Mouse (Mus musculus) embryonic facial prominence, embryonic 15.5 days (tissue): ENCODE data around the gene Ifit3. TPM values are rescaled to one million over a fixed set of nuclear protein-coding genes. Genes with fewer than 3 reads are reported as not detected.

Experiments used
- ATAC-seq: fragments of 200-750 bp; cut with Nextera tagmentation; 2 replicates; pipeline ENCODE4 v1.8.0; 2017; ENCODE audit warnings: low read depth, moderate TSS enrichment; ENCODE audit not compliant: insufficient number of reproducible peaks, low FRiP score, low TSS enrichment
- H3K27ac ChIP-seq: fragments of 300-500 bp; sonication (generic); replicated peaks from 2 replicates; pipeline ENCODE4 v1.5.1; 2015; ENCODE audit warnings: mild to moderate bottlenecking, inconsistent platforms
- H3K27me3 ChIP-seq: fragments of 300-500 bp; sonication (generic); 2 replicates; pipeline ENCODE4 v1.6.1; 2015; ENCODE audit warnings: inconsistent platforms
- H3K36me3 ChIP-seq: fragments of 300-500 bp; sonication (generic); 2 replicates; pipeline ENCODE4 v1.6.1; 2015; ENCODE audit warnings: mild to moderate bottlenecking, inconsistent platforms
- H3K4me1 ChIP-seq: fragments of 300-500 bp; sonication (generic); 2 replicates; pipeline ENCODE4 v1.6.1; 2015; ENCODE audit warnings: inconsistent platforms
- H3K4me2 ChIP-seq: fragments of 300-500 bp; sonication (generic); replicated peaks from 2 replicates; pipeline ENCODE4 v1.6.1; 2015; ENCODE audit warnings: mild to moderate bottlenecking, inconsistent platforms
- H3K4me3 ChIP-seq: fragments of 300-500 bp; sonication (generic); replicated peaks from 2 replicates; pipeline ENCODE4 v1.5.1; 2015; ENCODE audit warnings: mild to moderate bottlenecking, inconsistent platforms
- H3K9ac ChIP-seq: fragments of 300-500 bp; sonication (generic); 2 replicates; pipeline ENCODE4 v1.6.1; 2015; ENCODE audit warnings: inconsistent platforms
- H3K9me3 ChIP-seq: fragments of 300-500 bp; sonication (generic); replicated peaks from 2 replicates; pipeline ENCODE4 v1.6.1; 2016; ENCODE audit warnings: inconsistent platforms
- WGBS: fragments of 180-500 bp; shearing (Covaris S2); methylation state at CpG from one replicate; pipeline ENCODE4 v1.1.7; 2015; 5-methylcytosine and 5-hydroxymethylcytosine counted together
- polyA plus RNA-seq: library from polyadenylated mRNA; unstranded; fragments of >200 nt; fragmentation: Nextera tagmentation; extraction: Ambion mirVana; gene quantifications from 2 replicates; pipeline ENCODE4 v1.2.1, GENCODE M21; 2015

Gene Ifit3
- polyA plus RNA-seq, 1 experiment from 2014 or later: 2.1 TPM

DNA sequence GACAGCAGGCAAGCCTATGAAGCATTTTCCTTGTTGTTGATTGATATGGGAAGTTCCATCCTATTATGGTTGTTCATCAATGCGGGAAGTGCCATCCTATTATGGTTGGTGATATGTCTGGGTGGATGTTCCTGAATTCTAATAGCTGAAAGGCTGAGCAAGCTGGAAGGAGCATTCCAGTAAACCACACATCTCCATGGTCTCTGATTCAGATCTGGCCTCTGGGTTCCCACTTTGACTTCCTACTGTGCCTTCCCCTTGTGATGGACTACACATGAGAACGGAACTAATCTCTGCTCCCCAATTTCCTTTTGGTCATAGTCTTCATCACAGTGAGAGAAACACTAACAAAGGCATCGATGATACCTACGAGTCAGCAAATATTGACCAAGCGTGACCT is 37.5 kb downstream of the Ifit3 start:
- Histone ChIP-seq H3K36me3 (no peaks in the 10 kb centered on the region), H3K4me2 (no peak overlapping the region), H3K27me3 (no peaks in the 10 kb centered on the region), H3K27ac (no peak overlapping the region), H3K9ac (no peak overlapping the region), H3K4me1 (no peaks in the 10 kb centered on the region), H3K4me3 (no peak overlapping the region), H3K9me3 (no peaks in the 10 kb centered on the region)
- WGBS: 91% methylated on average over 5 of the region's 5 CpGs
- ATAC-seq: no peak

DNA sequence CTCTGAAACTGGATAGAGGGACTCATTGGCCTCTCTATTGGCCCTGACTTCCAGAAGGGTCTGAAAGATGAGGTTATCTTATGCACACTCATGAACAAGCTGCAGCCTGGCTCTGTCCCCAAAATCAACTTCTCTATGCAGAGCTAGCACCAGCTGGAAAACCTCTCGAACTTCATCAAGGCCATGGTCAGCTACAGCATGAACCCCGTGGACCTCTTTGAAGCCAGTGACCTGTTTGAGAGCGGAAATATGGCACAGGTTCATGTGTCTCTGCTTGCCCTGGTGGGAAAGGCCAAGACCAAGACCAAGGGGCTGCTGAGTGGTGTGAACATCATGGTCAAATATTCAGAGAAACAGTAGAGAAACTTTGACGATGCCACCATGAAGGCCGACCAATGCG is 40.5 kb downstream of the Ifit3 start:
- H3K36me3 ChIP-seq: no peaks in the 10 kb centered on the region
- no peaks in the 10 kb centered on the region for H3K9me3 ChIP-seq
- H3K4me1 ChIP-seq: no peaks in the 10 kb centered on the region
- 94% methylated on average over 6 of the region's 6 CpGs for WGBS
- no peak overlapping the region for H3K27ac ChIP-seq
- no peak overlapping the region for H3K9ac ChIP-seq
- H3K4me2 ChIP-seq: no peak overlapping the region
- H3K27me3 ChIP-seq: no peaks in the 10 kb centered on the region
- H3K4me3 ChIP-seq: no peak overlapping the region
- ATAC-seq: no peak

DNA sequence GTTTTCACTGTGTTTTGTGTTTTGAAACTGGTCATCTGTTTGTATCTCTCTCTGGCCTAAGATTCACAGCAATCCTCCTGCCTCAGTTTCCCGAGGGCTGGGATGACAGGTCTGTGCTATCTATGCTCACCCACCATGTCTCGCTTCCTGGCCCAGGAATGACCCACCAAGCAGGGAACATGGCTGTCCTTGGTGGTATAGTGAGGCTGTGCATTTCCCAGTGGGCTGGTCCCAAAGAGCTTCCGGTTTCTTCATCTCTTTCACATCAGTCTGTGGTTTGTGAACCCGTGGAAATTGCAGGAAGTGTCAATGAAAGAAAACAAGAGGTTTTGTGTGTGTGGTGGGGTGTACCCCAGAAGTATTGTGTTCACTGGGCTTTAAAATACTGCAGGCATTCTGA is 41.3 kb downstream of the Ifit3 start:
- Histone ChIP-seq H3K27me3 (no peaks in the 10 kb centered on the region), H3K9me3 (no peaks in the 10 kb centered on the region), H3K4me3 (no peak overlapping the region), H3K36me3 (no peaks in the 10 kb centered on the region), H3K27ac (no peak overlapping the region), H3K9ac (no peak overlapping the region), H3K4me1 (no peaks in the 10 kb centered on the region), H3K4me2 (no peak overlapping the region)
- ATAC-seq: no peak
- WGBS: 75% methylated on average over 4 of the region's 4 CpGs

DNA sequence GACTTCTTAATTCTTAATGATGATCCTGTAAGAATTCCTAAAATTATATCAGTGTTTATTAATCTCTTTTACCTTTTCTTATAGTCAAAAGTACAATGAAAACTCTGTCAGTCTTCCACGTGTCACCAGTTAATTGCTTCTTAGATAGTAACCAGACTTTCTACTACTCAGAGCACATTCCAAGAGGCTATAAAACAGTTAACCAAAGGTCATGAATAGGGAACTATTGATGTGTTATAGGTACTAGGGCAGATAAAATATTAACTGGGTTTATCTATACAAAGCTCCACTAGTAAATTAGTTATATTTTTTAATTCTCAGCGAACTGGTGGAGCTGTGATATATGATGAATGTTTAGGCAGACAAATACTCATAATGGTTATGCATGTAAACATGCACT is 44.2 kb downstream of the Ifit3 start:
- H3K9me3 ChIP-seq: no peaks in the 10 kb centered on the region

DNA sequence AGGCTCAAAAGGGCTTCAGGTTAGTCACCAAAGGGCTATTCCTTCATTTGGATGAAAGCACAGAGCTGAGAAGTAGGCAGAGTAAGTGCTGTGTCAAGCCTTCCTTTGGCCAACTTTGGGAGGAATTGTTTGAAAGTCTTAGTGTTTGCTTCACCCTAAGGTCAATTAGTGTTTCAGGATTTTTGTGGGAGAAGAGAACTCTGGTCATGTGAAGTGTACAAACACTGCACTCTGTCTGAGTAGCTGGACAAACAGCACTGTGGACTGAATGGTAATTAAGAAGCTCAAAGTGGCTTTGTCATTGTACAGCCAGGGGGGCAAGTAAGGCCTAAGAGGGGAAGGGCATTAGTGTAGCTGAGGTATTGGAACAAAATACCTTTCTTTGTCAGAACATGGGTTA is 48.2 kb downstream of the Ifit3 start:
- H3K27me3 ChIP-seq: no peaks in the 10 kb centered on the region
- ATAC-seq: no peak
- H3K27ac ChIP-seq: no peak overlapping the region
- H3K9me3 ChIP-seq: no peaks in the 10 kb centered on the region
- no peaks in the 10 kb centered on the region for H3K36me3 ChIP-seq
- no peak overlapping the region for H3K4me2 ChIP-seq
- H3K9ac ChIP-seq: no peak overlapping the region
- H3K4me3 ChIP-seq: no peak overlapping the region
- no peaks in the 10 kb centered on the region for H3K4me1 ChIP-seq

More for the DNA sequence above, 44.2 kb downstream of the Ifit3 start:
- H3K4me2 ChIP-seq: no peak overlapping the region
- H3K27me3 ChIP-seq: no peaks in the 10 kb centered on the region
- ATAC-seq: no peak
- H3K36me3 ChIP-seq: no peaks in the 10 kb centered on the region
- no peak overlapping the region for H3K9ac ChIP-seq
- no peak overlapping the region for H3K4me3 ChIP-seq
- H3K4me1 ChIP-seq: no peaks in the 10 kb centered on the region
- H3K27ac ChIP-seq: no peak overlapping the region
- 66% methylated on average over 2 of the region's 2 CpGs for WGBS

DNA sequence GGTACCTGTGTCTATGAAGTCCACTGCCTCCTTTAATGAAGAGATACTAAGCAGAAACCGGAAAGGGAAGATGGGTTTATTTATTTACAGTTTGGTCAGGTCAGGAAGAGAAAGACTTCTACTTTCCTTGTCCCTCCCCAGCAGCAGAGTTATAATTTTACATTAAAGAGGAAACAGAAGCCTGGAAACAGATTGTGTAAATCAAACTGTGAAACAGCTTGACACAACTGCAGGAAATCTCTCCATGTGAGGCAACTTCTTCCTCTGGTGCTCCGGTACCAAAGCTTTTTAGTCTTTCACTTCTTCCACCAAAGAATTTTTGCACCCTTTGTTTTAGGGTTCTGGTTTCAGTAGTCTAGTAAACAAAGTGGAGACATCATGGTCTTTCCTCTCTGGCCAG is 50.2 kb downstream of the Ifit3 start:
- ATAC-seq: no peak
- Histone ChIP-seq H3K4me2 (no peak overlapping the region), H3K9ac (no peak overlapping the region), H3K27me3 (no peaks in the 10 kb centered on the region), H3K4me3 (no peak overlapping the region), H3K27ac (no peak overlapping the region), H3K9me3 (no peaks in the 10 kb centered on the region), H3K36me3 (no peaks in the 10 kb centered on the region), H3K4me1 (no peaks in the 10 kb centered on the region)
- WGBS: 62% methylated on average over 2 of the region's 2 CpGs

DNA sequence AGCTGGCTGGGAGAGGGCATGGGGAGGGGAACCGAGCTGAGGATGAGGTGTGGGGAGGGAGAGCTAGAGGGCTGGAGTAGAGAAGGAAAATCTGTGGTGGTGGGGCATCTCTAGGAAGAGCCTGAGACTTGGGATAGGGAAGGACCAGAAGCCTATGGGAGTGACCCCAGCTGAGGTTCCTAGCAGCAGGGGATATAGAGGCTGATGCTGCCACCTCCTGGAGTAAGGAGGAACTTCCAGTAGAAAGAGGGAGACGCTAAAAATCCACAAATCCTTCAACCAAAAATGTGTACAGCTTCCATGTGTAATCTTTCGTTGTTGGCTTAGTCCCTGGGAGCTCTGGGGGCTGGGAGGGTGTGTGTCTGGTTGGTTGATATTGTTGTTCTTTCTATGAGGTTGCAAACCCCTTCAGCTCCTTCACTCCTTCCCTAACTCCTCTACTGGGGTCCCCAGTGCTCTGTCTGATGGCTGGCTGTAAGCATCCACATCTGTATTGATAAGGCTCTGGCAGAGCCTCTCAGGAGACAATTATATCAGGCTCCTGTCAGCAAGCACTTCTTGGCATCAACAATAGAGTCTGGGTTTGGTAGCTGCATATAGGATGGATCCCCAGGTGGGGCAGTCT is 53.7 kb downstream of the Ifit3 start:
- H3K4me3 ChIP-seq: no peak overlapping the region
- no peak overlapping the region for H3K4me2 ChIP-seq
- no peaks in the 10 kb centered on the region for H3K27me3 ChIP-seq
- no peak overlapping the region for H3K9ac ChIP-seq
- no peak for ATAC-seq
- H3K36me3 ChIP-seq: no peaks in the 10 kb centered on the region
- H3K4me1 ChIP-seq: peaks cover 7% of the 10 kb centered on the region; the same call in 1 of the 2 replicates
- no peaks in the 10 kb centered on the region for H3K9me3 ChIP-seq
- no peak overlapping the region for H3K27ac ChIP-seq
- 8% methylated on average over 3 of the region's 3 CpGs for WGBS

Other genes starting within 250 kb of the Ifit3 start
- gene Ch25h, start 108.4 kb upstream of the Ifit3 start, polyA plus RNA-seq: 11.2 and 13.6 TPM in 2 replicates
- gene Lipa, start 56.1 kb upstream of the Ifit3 start, polyA plus RNA-seq: 43.1 and 44.0 TPM in 2 replicates
- gene Ifit2, start 32.8 kb upstream of the Ifit3 start, polyA plus RNA-seq: 10.0 and 11.4 TPM in 2 replicates
- gene Ifit1bl1, start 18.4 kb downstream of the Ifit3 start, polyA plus RNA-seq: 0.95 and 1.3 TPM in 2 replicates
- gene Ifit3b, start 24.4 kb downstream of the Ifit3 start, polyA plus RNA-seq: 0.52 and 0.58 TPM in 2 replicates
- gene Ifit1bl2, start 57.2 kb downstream of the Ifit3 start, polyA plus RNA-seq: 0.13 and 0.24 TPM in 2 replicates
- 1.1 and 1.2 TPM in 2 replicates for gene Ifit1, start 57.3 kb downstream of the Ifit3 start, polyA plus RNA-seq
- gene Slc16a12, start 163.8 kb downstream of the Ifit3 start, polyA plus RNA-seq: 1.2 TPM in 2 replicates